Mouse (Mus musculus): Measurements from ENCODE around the gene Spred3. TPM values are rescaled to one million over a fixed set of nuclear protein-coding genes. Genes with fewer than 3 reads are reported as not detected.
"Not testable (repeated sequence)": the region's sequence is repeated elsewhere in the genome, so short reads cannot be mapped to it uniquely, and the experiment has no call there.

The Spred3 gene
- 4.9 and 5.1 TPM in 2 replicates for polyA plus RNA-seq (2014; fragmentation: Nextera tagmentation; extraction: Ambion mirVana)

- Histone ChIP-seq H3K9me3 (ENCODE audit: control insufficient read depth, low read length) (no peaks in the 10 kb centered on the region), H3K27ac (ENCODE audit: low read depth, low read length) (peak within 1 kb of the TSS; percentile 61), H3K36me3 (ENCODE audit: control insufficient read depth, insufficient read depth, low read length) (peaks cover 13% of the 10 kb centered on the region), H3K27me3 (ENCODE audit: control insufficient read depth, insufficient read depth, low read length) (peaks cover 34% of the 10 kb centered on the region), H3K9ac (ENCODE audit: low read length) (peak within 1 kb of the TSS; percentile 67), H3K4me3 (ENCODE audit: low read depth, low read length) (peak within 1 kb of the TSS; percentile 55), H3K4me2 (peak within 1 kb of the TSS; percentile 83), H3K4me1 (ENCODE audit: control insufficient read depth, insufficient read depth, low read length) (peaks cover 39% of the 10 kb centered on the region)
- WGBS: under 1% methylated on average over 30 of the region's 30 CpGs
- peak; percentile 58 for ATAC-seq (ENCODE audit: low FRiP score)
- DNase-seq (ENCODE audit: low spot score, missing footprints): peak; percentile 97
These were observed at the start of gene Spred3, which contains the start of gene Ggn for GRCm38 (mm10) chr7:29170066-29170754. Gene Spred3 (minus strand): TSS chr7:29170411. Gene Ggn (plus strand): TSS chr7:29170210.

DNA sequence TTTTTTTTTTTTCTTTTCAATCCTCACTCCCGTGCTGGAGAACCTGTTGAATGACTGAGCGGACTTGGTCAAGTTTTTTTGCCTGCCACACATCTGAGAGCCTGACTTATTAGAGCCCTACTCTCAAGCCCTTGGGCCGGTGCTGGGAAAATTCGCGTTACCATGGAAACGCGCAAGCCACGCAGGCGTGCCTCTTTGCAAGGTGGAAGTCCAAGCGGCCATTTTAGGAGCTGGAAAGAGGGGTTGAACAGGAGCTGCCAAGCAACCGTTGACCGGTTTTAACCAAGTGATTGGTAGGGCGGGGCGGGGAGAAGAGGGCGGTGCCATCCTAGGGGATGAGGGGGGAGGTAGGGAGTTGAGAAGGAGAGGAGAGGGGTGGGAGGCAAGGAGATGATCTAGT is 44.6 kb upstream of the Spred3 start:
- WGBS: 46% methylated on average over 15 of the region's 15 CpGs
- no peak for ATAC-seq (ENCODE audit: low FRiP score)
- H3K27ac ChIP-seq (ENCODE audit: low read depth, low read length): no peak overlapping the region
- H3K9me3 ChIP-seq (ENCODE audit: control insufficient read depth, low read length): peaks cover 4% of the 10 kb centered on the region; the same call in 1 of the 2 replicates
- DNase-seq (ENCODE audit: low spot score, missing footprints): no peak
- no peak overlapping the region for H3K4me2 ChIP-seq
- peaks cover 12% of the 10 kb centered on the region for H3K27me3 ChIP-seq (ENCODE audit: control insufficient read depth, insufficient read depth, low read length)
- H3K4me3 ChIP-seq (ENCODE audit: low read depth, low read length): no peak overlapping the region
- no peak overlapping the region for H3K9ac ChIP-seq (ENCODE audit: low read length)
- no peaks in the 10 kb centered on the region for H3K4me1 ChIP-seq (ENCODE audit: control insufficient read depth, insufficient read depth, low read length)
- no peaks in the 10 kb centered on the region for H3K36me3 ChIP-seq (ENCODE audit: control insufficient read depth, insufficient read depth, low read length)

DNA sequence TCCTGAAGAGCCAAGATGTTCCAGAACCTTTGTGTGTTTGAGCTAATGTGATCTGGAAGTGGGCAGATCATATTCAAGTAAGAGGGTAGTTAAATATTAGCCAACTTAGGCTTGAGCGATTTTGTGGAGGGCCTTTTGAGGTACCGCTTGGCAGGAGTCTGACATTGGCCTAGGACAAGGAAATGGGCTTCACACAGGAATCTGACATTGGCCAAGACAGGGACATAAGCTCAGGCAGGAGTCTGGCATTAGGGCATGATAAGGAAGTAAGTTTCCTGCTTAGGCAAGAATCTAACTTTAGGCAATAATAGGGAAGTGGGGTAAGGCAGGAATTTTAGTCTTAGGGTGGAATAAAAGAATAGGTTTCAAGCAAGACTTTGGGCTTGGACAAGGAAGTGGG is 44.0 kb upstream of the Spred3 start:
- Histone ChIP-seq H3K9ac (ENCODE audit: low read length) (no peak overlapping the region), H3K4me3 (ENCODE audit: low read depth, low read length) (no peak overlapping the region), H3K9me3 (ENCODE audit: control insufficient read depth, low read length) (peaks cover 3% of the 10 kb centered on the region; the same call in 1 of the 2 replicates), H3K36me3 (ENCODE audit: control insufficient read depth, insufficient read depth, low read length) (no peaks in the 10 kb centered on the region), H3K27me3 (ENCODE audit: control insufficient read depth, insufficient read depth, low read length) (peaks cover 12% of the 10 kb centered on the region), H3K4me1 (ENCODE audit: control insufficient read depth, insufficient read depth, low read length) (no peaks in the 10 kb centered on the region), H3K4me2 (no peak overlapping the region), H3K27ac (ENCODE audit: low read depth, low read length) (no peak overlapping the region)
- DNase-seq (ENCODE audit: low spot score, missing footprints): peak; percentile 86
- ATAC-seq (ENCODE audit: low FRiP score): no peak
- 65% methylated on average over 2 of the region's 2 CpGs for WGBS

DNA sequence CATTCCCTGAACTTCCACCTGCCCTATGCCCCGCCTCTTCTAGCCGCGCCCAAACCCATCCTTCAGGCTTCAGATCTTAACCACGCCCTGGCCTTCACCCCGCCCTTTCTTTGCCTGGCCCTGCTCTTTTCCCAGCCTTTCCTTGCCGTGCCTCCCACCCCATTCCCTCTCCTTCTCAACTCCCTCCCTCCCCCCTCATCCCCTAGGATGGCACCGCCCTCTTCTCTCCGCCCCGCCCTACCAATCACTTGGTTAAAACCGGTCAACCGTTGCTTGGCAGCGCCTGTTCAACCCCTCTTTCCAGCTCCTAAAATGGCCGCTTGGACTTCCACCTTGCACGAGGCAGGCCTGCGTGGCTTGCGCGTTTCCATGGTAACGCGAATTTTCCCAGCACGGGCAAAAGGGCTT is 43.5 kb upstream of the Spred3 start, which contains the start of gene Catsperg1:
Gene Catsperg1 (minus strand): TSS at position 361 of the 408 bp plus-strand sequence.
- DNase-seq (ENCODE audit: low spot score, missing footprints) (peak; percentile 97), ATAC-seq (ENCODE audit: low FRiP score) (peak; percentile 86)
- 3% methylated on average over 20 of the region's 20 CpGs for WGBS
- Histone ChIP-seq H3K4me3 (ENCODE audit: low read depth, low read length) (peak within 1 kb of the TSS; percentile 14; the same call in 1 of the 2 replicates), H3K36me3 (ENCODE audit: control insufficient read depth, insufficient read depth, low read length) (no peaks in the 10 kb centered on the region), H3K4me2 (peak within 1 kb of the TSS; percentile 37), H3K27ac (ENCODE audit: low read depth, low read length) (no peak within 1 kb of the TSS), H3K9me3 (ENCODE audit: control insufficient read depth, low read length) (no peaks in the 10 kb centered on the region), H3K27me3 (ENCODE audit: control insufficient read depth, insufficient read depth, low read length) (peaks cover 12% of the 10 kb centered on the region), H3K4me1 (ENCODE audit: control insufficient read depth, insufficient read depth, low read length) (no peaks in the 10 kb centered on the region), H3K9ac (ENCODE audit: low read length) (no peak within 1 kb of the TSS)

DNA sequence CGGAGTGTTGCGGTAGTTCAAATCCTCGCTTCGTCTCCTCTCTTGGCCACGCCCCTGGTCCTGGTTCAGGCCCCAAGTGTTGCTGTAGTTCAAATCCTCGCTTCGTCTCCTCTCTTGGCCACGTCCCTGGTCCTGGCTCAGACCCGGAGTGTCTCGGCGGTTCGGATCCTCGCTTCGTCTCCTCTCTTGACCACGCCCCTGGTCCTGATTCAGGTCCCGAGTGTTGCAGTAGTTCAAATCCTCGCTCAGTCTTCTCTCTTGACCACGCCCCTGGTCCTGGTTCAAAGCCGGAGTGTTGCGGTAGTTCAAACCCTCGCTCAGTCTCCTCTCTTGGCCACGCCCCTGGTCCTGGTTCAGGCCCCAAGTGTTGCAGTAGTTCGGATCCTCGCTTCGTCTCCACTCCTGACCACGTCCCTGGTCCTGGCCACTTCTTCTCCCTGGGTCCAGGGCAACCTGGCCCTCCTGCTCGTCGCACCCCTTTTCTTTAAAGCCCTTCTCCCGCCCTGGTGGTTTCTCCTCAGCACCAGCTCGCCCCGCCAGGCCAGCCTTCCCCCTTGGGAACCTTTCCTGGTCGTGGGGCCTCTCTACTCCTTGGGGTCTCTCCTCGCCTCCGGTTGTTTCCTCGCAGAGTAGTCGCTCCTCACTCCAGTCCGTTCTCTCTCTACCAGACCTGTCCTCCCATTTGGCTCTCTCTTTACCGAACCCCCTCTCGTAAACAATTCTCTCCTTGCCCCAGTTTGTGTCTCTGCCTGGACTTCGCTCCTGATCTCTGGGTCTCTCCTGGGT is 42.8 kb upstream of the Spred3 start:
- WGBS: 15% methylated on average over 40 of the region's 40 CpGs
- ATAC-seq (ENCODE audit: low FRiP score) (peak; percentile 12), DNase-seq (ENCODE audit: low spot score, missing footprints) (peak; percentile 84)
- H3K27ac ChIP-seq (ENCODE audit: low read depth, low read length); H3K4me1 ChIP-seq (ENCODE audit: control insufficient read depth, insufficient read depth, low read length); H3K36me3 ChIP-seq (ENCODE audit: control insufficient read depth, insufficient read depth, low read length); H3K9ac ChIP-seq (ENCODE audit: low read length); H3K4me3 ChIP-seq (ENCODE audit: low read depth, low read length); H3K9me3 ChIP-seq (ENCODE audit: control insufficient read depth, low read length): not testable (repeated sequence)
- Histone ChIP-seq H3K27me3 (ENCODE audit: control insufficient read depth, insufficient read depth, low read length) (peaks cover 12% of the 10 kb centered on the region), H3K4me2 (peak overlapping the region; percentile 37)

- 10% methylated on average over 26 of the region's 26 CpGs for WGBS
- Histone ChIP-seq H3K36me3 (ENCODE audit: control insufficient read depth, insufficient read depth, low read length) (no peaks in the 10 kb centered on the region), H3K4me3 (ENCODE audit: low read depth, low read length) (no peak overlapping the region), H3K9ac (ENCODE audit: low read length) (no peak overlapping the region), H3K4me1 (ENCODE audit: control insufficient read depth, insufficient read depth, low read length) (no peaks in the 10 kb centered on the region), H3K9me3 (ENCODE audit: control insufficient read depth, low read length) (no peaks in the 10 kb centered on the region), H3K4me2 (no peak overlapping the region), H3K27me3 (ENCODE audit: control insufficient read depth, insufficient read depth, low read length) (peaks cover 12% of the 10 kb centered on the region), H3K27ac (ENCODE audit: low read depth, low read length) (no peak overlapping the region)
- peak; percentile 89 for DNase-seq (ENCODE audit: low spot score, missing footprints)
- ATAC-seq (ENCODE audit: low FRiP score): no peak
These were observed 42.1 kb upstream of the Spred3 start for GRCm38 (mm10) chr7:29212199-29212765.

- H3K9me3 ChIP-seq (ENCODE audit: control insufficient read depth, low read length): no peaks in the 10 kb centered on the region
- no peak overlapping the region for H3K27ac ChIP-seq (ENCODE audit: low read depth, low read length)
- DNase-seq (ENCODE audit: low spot score, missing footprints) (peak; percentile 96), ATAC-seq (ENCODE audit: low FRiP score) (peak; percentile 65)
- peak overlapping the region; percentile 19; the same call in 1 of the 2 replicates for H3K4me3 ChIP-seq (ENCODE audit: low read depth, low read length)
- peak overlapping the region; percentile 34 for H3K4me2 ChIP-seq
- 5% methylated on average over 34 of the region's 34 CpGs for WGBS
- H3K36me3 ChIP-seq (ENCODE audit: control insufficient read depth, insufficient read depth, low read length): no peaks in the 10 kb centered on the region
- H3K27me3 ChIP-seq (ENCODE audit: control insufficient read depth, insufficient read depth, low read length): peaks cover 12% of the 10 kb centered on the region
- no peak overlapping the region for H3K9ac ChIP-seq (ENCODE audit: low read length)
- no peaks in the 10 kb centered on the region for H3K4me1 ChIP-seq (ENCODE audit: control insufficient read depth, insufficient read depth, low read length)
These were observed 41.4 kb upstream of the Spred3 start for GRCm38 (mm10) chr7:29211415-29212198.

- H3K27me3 ChIP-seq (ENCODE audit: control insufficient read depth, insufficient read depth, low read length): peaks cover 12% of the 10 kb centered on the region
- not testable (repeated sequence) for DNase-seq (ENCODE audit: low spot score, missing footprints); H3K9ac ChIP-seq (ENCODE audit: low read length); H3K27ac ChIP-seq (ENCODE audit: low read depth, low read length); H3K4me2 ChIP-seq; ATAC-seq (ENCODE audit: low FRiP score); H3K9me3 ChIP-seq (ENCODE audit: control insufficient read depth, low read length); H3K4me1 ChIP-seq (ENCODE audit: control insufficient read depth, insufficient read depth, low read length); H3K36me3 ChIP-seq (ENCODE audit: control insufficient read depth, insufficient read depth, low read length); H3K4me3 ChIP-seq (ENCODE audit: low read depth, low read length)
- whole genome bisulfite sequencing: 28% methylated on average over 15 of the region's 15 CpGs
These were observed 40.8 kb upstream of the Spred3 start for GRCm38 (mm10) chr7:29211013-29211412.

Data from midbrain, embryonic 11.5 days (tissue).